ENCODE assay signal across 8 mouse cellular contexts in the genomic region with DNA sequence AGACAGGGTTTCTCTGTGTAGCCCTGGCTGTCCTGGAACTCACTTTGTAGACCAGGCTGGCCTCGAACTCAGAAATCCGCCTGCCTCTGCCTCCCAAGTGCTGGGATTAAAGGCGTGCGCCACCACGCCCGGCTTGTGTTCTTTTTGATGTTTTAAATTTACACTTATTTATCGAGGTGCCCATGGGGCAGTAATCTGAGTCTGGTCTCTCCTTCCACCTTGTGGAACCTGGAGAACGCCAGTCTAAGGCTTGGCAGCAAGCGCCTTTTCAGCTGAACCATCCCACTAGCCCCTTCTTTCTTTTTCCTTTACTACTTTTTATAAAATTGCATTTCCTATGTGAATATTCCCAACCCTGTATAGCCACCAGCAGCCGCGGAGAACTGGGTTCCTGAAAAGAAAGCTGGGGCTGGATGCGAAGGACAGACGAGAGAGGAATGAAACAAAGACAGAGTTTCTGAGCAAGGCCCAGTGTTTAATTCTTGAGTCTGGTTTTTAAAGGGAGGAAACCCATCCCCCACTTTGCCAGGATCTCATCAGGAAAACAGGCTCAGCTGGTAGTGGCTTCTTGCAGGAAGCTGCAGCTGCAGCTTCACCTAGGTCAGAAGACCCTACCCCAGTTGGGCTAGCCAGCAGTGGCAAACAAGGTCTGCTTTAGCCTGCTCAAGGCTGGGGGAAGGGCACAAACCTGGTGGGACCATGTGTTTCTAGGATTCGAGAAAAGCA. TPM values are rescaled to one million over a fixed set of nuclear protein-coding genes. Genes with fewer than 3 reads are reported as not detected.
A peak's percentile ranks its signal among the peaks of the same experiment; 100 is the strongest.
DNase-seq lines count a peak whose midpoint lies in the region; ATAC-seq and TF ChIP-seq lines count a peak whose summit lies in the region.

No protein-coding gene starts in this region.

- H3K4me2 ChIP-seq in forebrain, embryonic 13.5 days, result peak overlapping the region; percentile 67
- peak overlapping the region; percentile 53 for H3K4me2 ChIP-seq in kidney, embryonic 16.5 days (replicated peaks; ENCODE audit: low read depth, low read length)
- peak overlapping the region; percentile 76 for H3K4me2 ChIP-seq in myocyte (ENCODE audit: low read depth)

- peaks cover 21% of the 10 kb centered on the region for H3K36me3 ChIP-seq in forebrain, embryonic 13.5 days (ENCODE audit: poor library complexity, severe bottlenecking)
- H3K36me3 ChIP-seq in kidney, embryonic 16.5 days (ENCODE audit: insufficient read depth, low read length), result peaks cover 18% of the 10 kb centered on the region
- no peaks in the 10 kb centered on the region for H3K36me3 ChIP-seq in myocyte (ENCODE audit: control insufficient read depth, insufficient read depth)

- ATAC-seq in forebrain, embryonic 13.5 days, result no peak
- ATAC-seq in kidney, embryonic 16.5 days (ENCODE audit: low FRiP score, low TSS enrichment), result no peak

- peaks cover 16% of the 10 kb centered on the region for H3K4me1 ChIP-seq in forebrain, embryonic 13.5 days
- H3K4me1 ChIP-seq in kidney, embryonic 16.5 days (ENCODE audit: insufficient read depth, low read length), result peaks cover 16% of the 10 kb centered on the region

- H3K4me3 ChIP-seq in forebrain, embryonic 13.5 days, result peak overlapping the region; percentile 73
- peak overlapping the region; percentile 68 for H3K4me3 ChIP-seq in kidney, embryonic 16.5 days (ENCODE audit: low read length)
- peak overlapping the region; percentile 69 for H3K4me3 ChIP-seq in myocyte

- intact Hi-C loops in left cerebral cortex, postnatal 36 days (cut with DNase I), result no loop called here

- no peak overlapping the region for H3ac ChIP-seq in myocyte (ENCODE audit: control insufficient read depth, insufficient read length)

- peak; percentile 4 to 8 for DNase-seq in left cerebral cortex, postnatal 36 days (ENCODE audit: low spot score in 2 of 2)
- DNase-seq in left cerebral cortex, adult 18-20 months (ENCODE audit: low spot score in 2 of 2), result no peak
- peak; percentile 70 for DNase-seq in ZHBTc4 (ENCODE audit: low read depth, low spot score)
- DNase-seq in layer of hippocampus, adult 9-11 months, result no peak
- no peak for DNase-seq in urinary bladder, postnatal 25 days (ENCODE audit: low spot score)

- H3K9ac ChIP-seq in forebrain, embryonic 13.5 days, result peak overlapping the region; percentile 82
- H3K9ac ChIP-seq in kidney, embryonic 16.5 days (replicated peaks; ENCODE audit: low read length), result peak overlapping the region; percentile 90

- 0 out of 2 replicates have a peak overlapping the region, but pooled peaks have one; percentile 76 for H3K27ac ChIP-seq in forebrain, embryonic 13.5 days
- peak overlapping the region; percentile 41 for H3K27ac ChIP-seq in kidney, embryonic 16.5 days (ENCODE audit: low read length)

- peaks cover 21% of the 10 kb centered on the region for H3K79me2 ChIP-seq in myocyte (ENCODE audit: control insufficient read depth, insufficient read depth)

- TF ChIP-seq POLR2A in myocyte (IDR thresholded peaks at IDR 0.05; ENCODE audit: insufficient read length, low read depth), result no peak

- 34% methylated on average over 14 of the region's 14 CpGs for WGBS in forebrain, embryonic 13.5 days
- 25% methylated on average over 13 of the region's 14 CpGs for WGBS in kidney, embryonic 16.5 days

- H3K9me3 ChIP-seq in forebrain, embryonic 13.5 days (replicated peaks), result peaks cover 10% of the 10 kb centered on the region
- H3K9me3 ChIP-seq in kidney, embryonic 16.5 days (ENCODE audit: low read length), result peaks cover 12% of the 10 kb centered on the region

- H3K27me3 ChIP-seq in forebrain, embryonic 13.5 days, result no peaks in the 10 kb centered on the region
- no peaks in the 10 kb centered on the region for H3K27me3 ChIP-seq in kidney, embryonic 16.5 days (ENCODE audit: insufficient read depth, low read length)
- H3K27me3 ChIP-seq in myocyte (ENCODE audit: control insufficient read depth, insufficient read depth, insufficient read length), result no peaks in the 10 kb centered on the region

TF ChIP-seq in myocyte, 11 proteins besides CTCF, POLR2A, EP300 and RAD21:
- TF ChIP-seq SRF (IDR thresholded peaks at IDR 0.05; ENCODE audit: control insufficient read depth, insufficient read length, low read depth), result no peak
- TF ChIP-seq MYOG (IDR thresholded peaks at IDR 0.05; ENCODE audit: control insufficient read depth in 1 of 3, insufficient read depth in 1 of 3, insufficient read length in 2 of 3, low read depth in 2 of 3), result no peak
- no peak for TF ChIP-seq REST (IDR thresholded peaks at IDR 0.05; ENCODE audit: insufficient read depth, insufficient read length)
- TF ChIP-seq CEBPB (IDR thresholded peaks at IDR 0.05; ENCODE audit: insufficient read depth, poor library complexity, severe bottlenecking), result no peak
- TF ChIP-seq MAX (IDR thresholded peaks at IDR 0.05; ENCODE audit: low read depth), result no peak
- no peak for TF ChIP-seq MYOD1 (IDR thresholded peaks at IDR 0.05; ENCODE audit: control insufficient read depth in 1 of 3, insufficient read length in 2 of 3, low read depth in 2 of 3)
- no peak for TF ChIP-seq E2F4 (IDR thresholded peaks at IDR 0.05; ENCODE audit: insufficient read depth)
- no peak for TF ChIP-seq POLR2AphosphoS2 (IDR thresholded peaks at IDR 0.05; ENCODE audit: insufficient read length, low read depth)
- no peak for TF ChIP-seq USF1 (IDR thresholded peaks at IDR 0.05; ENCODE audit: low read depth)
- no peak for TF ChIP-seq TCF3 (IDR thresholded peaks at IDR 0.05; ENCODE audit: insufficient read length, low read depth)
- TF ChIP-seq TCF12 (IDR thresholded peaks at IDR 0.05; ENCODE audit: insufficient read depth, poor library complexity, severe bottlenecking), result no peak

RNA-seq across cellular contexts. Expression of a gene that starts 0.8 kb away (rescaled TPM):
- 10 to 100 TPM; 13.5 to 18.7 TPM for total RNA-seq in left cerebral cortex, postnatal 36 days (2021)
- 10 to 100 TPM; 15.3 to 15.4 TPM for total RNA-seq in left cerebral cortex, adult 18-20 months (2021)
- polyA plus RNA-seq in forebrain, embryonic 13.5 days (2015; fragmentation: Nextera tagmentation; extraction: Ambion mirVana), result 23.3 and 24.0 TPM in 2 replicates
- polyA plus RNA-seq in kidney, embryonic 16.5 days (2015; fragmentation: Nextera tagmentation; extraction: Ambion mirVana), result 26.7 and 30.8 TPM in 2 replicates
- 2.7 TPM for polyA plus RNA-seq in myocyte (2012; fragmentation: generic; extraction: Trizol)

RNA-seq across cellular contexts. Expression of a gene that starts 43.2 kb away (rescaled TPM):
- 10 to 100 TPM; 27.5 to 29.3 TPM for total RNA-seq in left cerebral cortex, postnatal 36 days (2021)
- total RNA-seq in left cerebral cortex, adult 18-20 months (2021), result 10 to 100 TPM; 26.9 to 29.0 TPM
- polyA plus RNA-seq in forebrain, embryonic 13.5 days (2015; fragmentation: Nextera tagmentation; extraction: Ambion mirVana), result 32.3 and 36.7 TPM in 2 replicates
- polyA plus RNA-seq in kidney, embryonic 16.5 days (2015; fragmentation: Nextera tagmentation; extraction: Ambion mirVana), result 25.7 and 29.1 TPM in 2 replicates
- 6.2 TPM for polyA plus RNA-seq in myocyte (2012; fragmentation: generic; extraction: Trizol)

RNA-seq across cellular contexts. Expression of a gene that starts 43.2 kb away (rescaled TPM):
- total RNA-seq in left cerebral cortex, postnatal 36 days (2021), result 10 to 100 TPM; 10.5 to 11.9 TPM
- total RNA-seq in left cerebral cortex, adult 18-20 months (2021), result 10 to 100 TPM; 12.9 to 13.7 TPM
- polyA plus RNA-seq in forebrain, embryonic 13.5 days (2015; fragmentation: Nextera tagmentation; extraction: Ambion mirVana), result 15.1 and 18.7 TPM in 2 replicates
- polyA plus RNA-seq in kidney, embryonic 16.5 days (2015; fragmentation: Nextera tagmentation; extraction: Ambion mirVana), result 6.4 and 6.6 TPM in 2 replicates
- polyA plus RNA-seq in myocyte (2012; fragmentation: generic; extraction: Trizol), result 0.55 TPM

RNA-seq across cellular contexts. Expression of a gene that starts 57.8 kb away (rescaled TPM):
- total RNA-seq in left cerebral cortex, postnatal 36 days (2021), result not detected
- total RNA-seq in left cerebral cortex, adult 18-20 months (2021), result not detected
- 0.57 and 0.84 TPM in 2 replicates for polyA plus RNA-seq in forebrain, embryonic 13.5 days (2015; fragmentation: Nextera tagmentation; extraction: Ambion mirVana)
- polyA plus RNA-seq in kidney, embryonic 16.5 days (2015; fragmentation: Nextera tagmentation; extraction: Ambion mirVana), result 1.8 and 1.9 TPM in 2 replicates
- polyA plus RNA-seq in myocyte (2012; fragmentation: generic; extraction: Trizol), result 0.16 TPM

Comparison
In these comparisons a context has a peak if more than half of its experiments do, and no peak if none do; other contexts are left out.
1. DNase-seq: peak in left cerebral cortex, postnatal 36 days (2 of 2) and ZHBTc4 (single experiment); none in left cerebral cortex, adult 18-20 months (0 of 2), layer of hippocampus, adult 9-11 months (single experiment) and urinary bladder, postnatal 25 days (single experiment).
2. Peak in every context shown above with its lines, with median percentiles within 50 percentile points of each other: H3K4me2 ChIP-seq and H3K4me3 ChIP-seq.